Mouse (Mus musculus) cerebellum, adult 11 months (tissue): ENCODE results near the gene Hddc2.
"Not testable (repeated sequence)": the region's sequence is repeated elsewhere in the genome, so short reads cannot be mapped to it uniquely, and the experiment has no call there.

Experiments used
- DNase-seq: peaks from one replicate; pipeline ENCODE4 v3.0.0; 2022

Hddc2 gene

DNA sequence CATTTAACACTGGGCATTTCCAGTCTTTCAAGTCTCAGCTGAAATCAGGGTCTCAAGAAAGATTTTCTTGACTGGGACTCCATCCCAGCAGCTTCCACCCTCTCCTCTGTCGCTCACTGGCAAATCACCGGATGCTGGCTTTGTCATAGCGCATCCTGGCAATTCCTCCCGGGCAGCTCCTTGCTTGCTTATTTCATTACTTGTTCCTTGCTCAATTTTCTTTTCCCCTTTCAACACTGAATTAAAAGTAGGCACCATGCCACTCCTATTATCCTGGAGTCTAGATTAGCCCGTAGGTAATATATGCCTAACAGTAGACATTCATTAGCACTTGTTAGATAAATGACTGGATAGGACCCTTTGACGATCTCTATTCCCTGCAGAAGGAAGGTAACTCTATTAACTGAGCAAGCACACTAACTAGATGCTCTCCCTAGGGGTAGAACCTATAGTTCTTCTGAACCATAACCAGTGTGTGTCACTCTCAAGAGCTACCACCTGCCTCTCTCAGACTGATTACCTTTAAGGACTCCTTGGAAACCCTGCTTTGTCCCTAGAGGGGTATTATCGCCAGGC is 41.8 kb downstream of the Hddc2 start:
- no peak for DNase-seq

DNA sequence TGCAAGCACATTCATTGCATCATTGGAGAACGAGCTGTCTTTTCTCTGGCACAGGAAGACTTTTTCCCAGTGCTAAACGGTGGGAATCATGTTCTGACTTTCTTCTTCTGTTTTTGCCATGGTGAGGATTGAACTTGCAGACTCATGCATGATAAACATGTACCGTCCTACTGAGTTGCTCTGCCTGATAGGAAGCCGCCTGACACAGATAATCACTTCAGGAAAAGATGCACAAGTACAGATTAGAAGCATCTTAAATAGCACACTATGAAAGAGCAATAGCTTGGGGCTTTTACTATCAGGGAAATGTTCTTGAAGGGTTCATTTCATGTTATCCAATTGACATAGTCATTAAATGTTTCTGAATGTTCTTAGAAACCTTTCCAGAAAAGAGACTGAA is 46.6 kb downstream of the Hddc2 start:
- DNase-seq: no peak

DNA sequence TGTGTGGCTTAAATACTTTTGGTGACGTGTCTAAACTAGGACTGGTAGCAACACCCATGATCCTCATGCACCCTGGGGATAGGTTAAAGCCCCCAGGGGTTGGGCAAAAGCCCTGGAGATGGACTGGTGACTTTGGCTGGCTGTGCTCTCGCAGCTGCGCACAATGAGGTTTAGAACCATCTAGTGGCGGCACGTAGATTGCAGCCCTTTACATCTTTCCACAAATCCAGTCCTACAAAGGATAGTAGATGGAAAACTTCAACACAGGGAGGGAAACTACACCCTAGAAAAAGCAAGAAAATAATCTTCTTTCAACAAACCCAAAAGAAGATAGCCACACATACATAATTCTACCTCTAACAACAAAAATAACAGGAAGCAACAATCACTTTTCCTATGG is 57.0 kb downstream of the Hddc2 start:
- not testable (repeated sequence) for DNase-seq
